Mouse (Mus musculus) heart, embryonic 12.5 days (tissue): Measurements from ENCODE around the gene Amdhd2. TPM values are rescaled to one million over a fixed set of nuclear protein-coding genes. Genes with fewer than 3 reads are reported as not detected.
"Not testable (repeated sequence)": the region's sequence is repeated elsewhere in the genome, so short reads cannot be mapped to it uniquely, and the experiment has no call there.

ENCODE experiments used
- ATAC-seq: fragments of 200-750 bp; cut with Nextera tagmentation; 2 replicates; pipeline ENCODE4 v1.8.0; 2017; ENCODE audit warnings: moderate TSS enrichment, moderate library complexity; ENCODE audit not compliant: insufficient number of reproducible peaks, low FRiP score
- H3K27ac ChIP-seq: fragments of 300-500 bp; sonication (generic); 2 replicates; pipeline ENCODE4 v1.5.1; 2016; ENCODE audit warnings: mild to moderate bottlenecking, moderate library complexity; ENCODE audit not compliant: poor library complexity, severe bottlenecking
- H3K27me3 ChIP-seq: fragments of 300-500 bp; sonication (generic); replicated peaks from 2 replicates; pipeline ENCODE4 v1.6.1; 2016; ENCODE audit warnings: mild to moderate bottlenecking, moderate library complexity
- H3K36me3 ChIP-seq: fragments of 300-500 bp; sonication (generic); 2 replicates; pipeline ENCODE4 v1.6.1; 2016; ENCODE audit warnings: mild to moderate bottlenecking, moderate library complexity
- H3K4me1 ChIP-seq: fragments of 300-500 bp; sonication (generic); replicated peaks from 2 replicates; pipeline ENCODE4 v1.6.1; 2016; ENCODE audit warnings: mild to moderate bottlenecking
- H3K4me2 ChIP-seq: fragments of 300-500 bp; sonication (generic); 2 replicates; pipeline ENCODE4 v1.6.1; 2016; ENCODE audit warnings: mild to moderate bottlenecking, moderate library complexity
- H3K4me3 ChIP-seq: fragments of 300-500 bp; sonication (generic); 2 replicates; pipeline ENCODE4 v1.5.1; 2016; ENCODE audit warnings: mild to moderate bottlenecking
- H3K9ac ChIP-seq: fragments of 300-500 bp; sonication (generic); 2 replicates; pipeline ENCODE4 v1.6.1; 2016; ENCODE audit warnings: mild to moderate bottlenecking, moderate library complexity
- H3K9me3 ChIP-seq: fragments of 300-500 bp; sonication (generic); replicated peaks from 2 replicates; pipeline ENCODE4 v1.6.1; 2016; ENCODE audit warnings: mild to moderate bottlenecking, moderate library complexity
- WGBS: fragments of 180-500 bp; shearing (Covaris S2); methylation state at CpG from one replicate; pipeline ENCODE4 v1.1.7; 2016; 5-methylcytosine and 5-hydroxymethylcytosine counted together
- polyA plus RNA-seq: library from polyadenylated mRNA; unstranded; fragments of >200 nt; fragmentation: Nextera tagmentation; extraction: Ambion mirVana; gene quantifications from 2 replicates; pipeline ENCODE4 v1.2.1, GENCODE M21; 2016

Gene Amdhd2
- polyA plus RNA-seq, 1 experiment from 2014 or later = 28.8 TPM

DNA sequence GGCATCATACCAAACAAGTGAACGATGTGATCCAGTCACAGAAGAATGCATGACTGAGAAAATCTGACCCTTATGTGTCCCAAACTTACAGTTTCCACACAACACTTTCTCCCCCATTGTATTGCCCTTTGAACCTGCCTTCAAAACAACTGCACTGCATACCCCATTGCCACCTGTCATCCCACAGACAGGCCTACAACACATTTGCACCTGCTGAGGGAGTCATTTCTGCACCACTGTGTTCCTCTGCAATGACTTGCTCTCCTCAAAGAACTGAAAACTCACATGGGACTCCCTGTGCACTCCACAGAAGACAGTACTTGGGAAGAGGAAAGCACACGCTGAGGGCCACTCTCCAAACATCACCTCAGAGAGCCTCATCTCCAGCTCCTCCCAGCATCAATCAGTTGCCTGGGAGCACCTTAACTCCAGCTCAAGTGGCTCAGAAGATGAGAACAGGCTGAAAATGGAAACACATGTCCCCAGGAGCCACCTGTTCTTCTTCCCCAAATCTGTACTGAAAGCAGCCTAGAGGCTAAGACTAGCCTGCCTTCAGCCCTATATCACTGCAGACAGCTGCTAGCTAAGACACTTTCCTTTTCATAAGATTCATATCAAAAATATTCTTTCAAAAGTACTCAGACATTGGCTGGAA is 26.2 kb downstream of the Amdhd2 start:
- Histone ChIP-seq H3K4me1 (peaks cover 35% of the 10 kb centered on the region), H3K27ac (no peak overlapping the region), H3K36me3 (no peaks in the 10 kb centered on the region), H3K4me3 (no peak overlapping the region), H3K4me2 (no peak overlapping the region), H3K9me3 (no peaks in the 10 kb centered on the region), H3K27me3 (no peaks in the 10 kb centered on the region), H3K9ac (no peak overlapping the region)
- no peak for ATAC-seq
- 80% methylated on average over 2 of the region's 2 CpGs for WGBS

- Histone ChIP-seq H3K4me2 (no peak overlapping the region), H3K4me1 (peaks cover 24% of the 10 kb centered on the region), H3K9me3 (no peaks in the 10 kb centered on the region), H3K27me3 (no peaks in the 10 kb centered on the region), H3K27ac (no peak overlapping the region), H3K4me3 (no peak overlapping the region), H3K9ac (no peak overlapping the region), H3K36me3 (no peaks in the 10 kb centered on the region)
- no peak for ATAC-seq
These were observed 29.5 kb downstream of the Amdhd2 start for GRCm38 (mm10) chr17:24134062-24134461.

DNA sequence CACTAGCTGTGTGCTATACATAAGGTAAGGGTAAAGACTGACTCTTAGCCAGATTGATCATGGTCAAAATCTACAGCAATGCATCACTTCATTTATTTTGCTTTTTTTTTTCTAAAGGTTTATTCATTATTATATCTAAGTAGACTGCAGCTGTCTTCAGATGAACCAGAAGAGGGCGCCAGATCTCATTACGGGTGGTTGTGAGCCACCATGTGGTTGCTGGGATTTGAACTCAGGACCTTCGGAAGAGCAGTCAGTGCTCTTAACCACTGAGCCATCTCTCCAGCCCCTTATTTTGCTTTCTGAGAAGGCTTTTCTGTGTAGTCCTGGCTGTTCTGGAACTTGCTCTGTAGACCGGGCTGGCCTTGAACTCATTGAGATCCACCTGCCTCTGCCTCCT is 30.6 kb downstream of the Amdhd2 start:
- H3K9me3 ChIP-seq, H3K27me3 ChIP-seq: not testable (repeated sequence)
- WGBS = 86% methylated on average over 4 of the region's 4 CpGs

GRCm38 (mm10) chr17:24131570-24131969 is 32.0 kb downstream of the Amdhd2 start:
- Histone ChIP-seq H3K4me2 (no peak overlapping the region), H3K9me3 (no peaks in the 10 kb centered on the region), H3K4me1 (peaks cover 10% of the 10 kb centered on the region; the same call in 1 of the 2 replicates), H3K4me3 (no peak overlapping the region), H3K27me3 (no peaks in the 10 kb centered on the region), H3K27ac (no peak overlapping the region), H3K36me3 (no peaks in the 10 kb centered on the region), H3K9ac (no peak overlapping the region)
- ATAC-seq = no peak
- WGBS = 89% methylated on average over 3 of the region's 3 CpGs

More for the DNA sequence above, 30.6 kb downstream of the Amdhd2 start:
- not testable (repeated sequence) for H3K4me2 ChIP-seq, ATAC-seq, H3K36me3 ChIP-seq, H3K27ac ChIP-seq, H3K9ac ChIP-seq, H3K4me3 ChIP-seq
- peaks cover 19% of the 10 kb centered on the region for H3K4me1 ChIP-seq

DNA sequence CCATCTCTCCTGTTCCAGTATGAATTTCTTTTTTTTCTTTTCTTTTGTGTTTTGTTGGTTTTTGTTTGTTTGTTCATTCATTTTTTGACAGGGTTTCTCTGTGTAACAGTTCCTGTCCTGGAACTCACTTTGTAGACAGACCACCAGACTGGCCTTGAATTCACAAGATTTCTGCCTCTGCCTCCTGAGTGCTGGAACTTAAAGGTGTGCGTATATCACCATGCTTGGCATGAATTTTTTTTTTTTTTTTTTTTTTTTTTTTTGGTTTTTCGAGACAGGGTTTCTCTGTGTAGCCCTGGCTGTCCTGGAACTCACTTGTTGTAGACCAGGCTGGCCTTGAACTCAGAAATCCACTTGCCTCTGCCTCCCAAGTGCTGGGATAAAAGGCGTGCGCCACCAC is 34.3 kb downstream of the Amdhd2 start:
- H3K4me2 ChIP-seq, H3K36me3 ChIP-seq, H3K9me3 ChIP-seq, H3K9ac ChIP-seq, H3K27ac ChIP-seq, H3K4me3 ChIP-seq, ATAC-seq, H3K27me3 ChIP-seq: not testable (repeated sequence)
- WGBS = 89% methylated on average over 4 of the region's 4 CpGs
- H3K4me1 ChIP-seq = peaks cover 13% of the 10 kb centered on the region; the same call in 1 of the 2 replicates

DNA sequence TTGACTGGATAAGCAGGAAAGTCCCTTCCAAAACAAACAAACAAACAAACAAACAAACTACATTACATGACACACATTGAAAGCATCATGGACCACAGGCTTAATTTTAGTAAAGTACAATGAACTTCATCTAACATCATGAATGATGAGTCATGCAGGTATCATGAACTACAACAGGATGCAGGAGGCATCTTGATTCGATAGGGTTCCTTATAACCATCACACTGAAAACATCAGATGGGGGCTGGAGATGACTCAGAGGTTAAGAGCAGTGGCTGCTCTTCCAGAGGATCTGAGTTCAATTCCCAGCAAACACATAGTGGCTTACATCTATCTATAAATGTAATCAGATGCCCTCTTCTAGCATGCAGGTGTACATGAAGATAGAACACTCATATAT is 36.0 kb downstream of the Amdhd2 start:
- 88% methylated on average over 1 of the region's 1 CpGs for WGBS
- no peak overlapping the region for H3K27ac ChIP-seq
- H3K4me3 ChIP-seq = no peak overlapping the region
- no peaks in the 10 kb centered on the region for H3K27me3 ChIP-seq
- H3K9me3 ChIP-seq = no peaks in the 10 kb centered on the region
- H3K4me2 ChIP-seq = no peak overlapping the region
- no peak for ATAC-seq
- H3K36me3 ChIP-seq = no peaks in the 10 kb centered on the region
- H3K9ac ChIP-seq = no peak overlapping the region
- peaks cover 13% of the 10 kb centered on the region; the same call in 1 of the 2 replicates for H3K4me1 ChIP-seq

- peaks cover 13% of the 10 kb centered on the region; the same call in 1 of the 2 replicates for H3K4me1 ChIP-seq
- H3K36me3 ChIP-seq = no peaks in the 10 kb centered on the region
- H3K4me3 ChIP-seq = no peak overlapping the region
- no peaks in the 10 kb centered on the region for H3K27me3 ChIP-seq
- 84% methylated on average over 3 of the region's 3 CpGs for WGBS
- H3K27ac ChIP-seq = no peak overlapping the region
- no peak overlapping the region for H3K9ac ChIP-seq
- H3K9me3 ChIP-seq = no peaks in the 10 kb centered on the region
- no peak for ATAC-seq
- H3K4me2 ChIP-seq = no peak overlapping the region
These were observed 36.8 kb downstream of the Amdhd2 start for GRCm38 (mm10) chr17:24126801-24127200.

GRCm38 (mm10) chr17:24119446-24119845 is 44.1 kb downstream of the Amdhd2 start:
- Histone ChIP-seq H3K4me3 (no peak overlapping the region), H3K36me3 (no peaks in the 10 kb centered on the region), H3K4me1 (peaks cover 11% of the 10 kb centered on the region), H3K27me3 (no peaks in the 10 kb centered on the region), H3K9ac (no peak overlapping the region), H3K4me2 (no peak overlapping the region), H3K9me3 (no peaks in the 10 kb centered on the region), H3K27ac (no peak overlapping the region)
- 84% methylated on average over 3 of the region's 3 CpGs for WGBS
- no peak for ATAC-seq

GRCm38 (mm10) chr17:24113031-24113430 is 50.5 kb downstream of the Amdhd2 start:
- 80% methylated on average over 4 of the region's 4 CpGs for WGBS
- H3K4me3 ChIP-seq = no peak overlapping the region

DNA sequence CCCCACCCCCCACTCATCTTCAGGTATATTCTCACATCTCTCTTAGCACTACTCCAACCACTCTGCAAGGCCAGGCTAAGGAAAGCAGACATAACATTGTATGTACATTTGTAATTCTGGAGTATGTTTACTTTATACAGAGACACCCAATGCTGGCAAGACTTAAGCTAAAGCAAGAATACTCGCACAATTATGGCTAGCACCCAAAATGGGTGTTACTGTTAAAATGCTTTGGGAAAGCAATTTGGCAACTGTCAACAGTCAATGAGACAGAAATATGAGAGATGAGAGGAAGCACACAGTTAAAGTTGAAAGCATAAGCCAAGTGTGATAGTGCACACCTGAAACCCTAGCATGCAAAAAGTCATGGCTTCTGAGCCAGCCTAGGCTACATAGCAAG is 52.3 kb downstream of the Amdhd2 start:
- Histone ChIP-seq H3K4me3 (no peak overlapping the region), H3K36me3 (peaks cover 27% of the 10 kb centered on the region), H3K27me3 (no peaks in the 10 kb centered on the region), H3K4me1 (peaks cover 17% of the 10 kb centered on the region), H3K9me3 (no peaks in the 10 kb centered on the region), H3K4me2 (no peak overlapping the region), H3K27ac (no peak overlapping the region), H3K9ac (no peak overlapping the region)
- no peak for ATAC-seq
- 89% methylated on average over 1 of the region's 1 CpGs for WGBS

More at GRCm38 (mm10) chr17:24113031-24113430, 50.5 kb downstream of the Amdhd2 start:
- no peak for ATAC-seq
- Histone ChIP-seq H3K4me2 (no peak overlapping the region), H3K36me3 (peaks cover 23% of the 10 kb centered on the region), H3K9me3 (no peaks in the 10 kb centered on the region), H3K9ac (no peak overlapping the region), H3K4me1 (peaks cover 19% of the 10 kb centered on the region), H3K27ac (no peak overlapping the region), H3K27me3 (no peaks in the 10 kb centered on the region)

DNA sequence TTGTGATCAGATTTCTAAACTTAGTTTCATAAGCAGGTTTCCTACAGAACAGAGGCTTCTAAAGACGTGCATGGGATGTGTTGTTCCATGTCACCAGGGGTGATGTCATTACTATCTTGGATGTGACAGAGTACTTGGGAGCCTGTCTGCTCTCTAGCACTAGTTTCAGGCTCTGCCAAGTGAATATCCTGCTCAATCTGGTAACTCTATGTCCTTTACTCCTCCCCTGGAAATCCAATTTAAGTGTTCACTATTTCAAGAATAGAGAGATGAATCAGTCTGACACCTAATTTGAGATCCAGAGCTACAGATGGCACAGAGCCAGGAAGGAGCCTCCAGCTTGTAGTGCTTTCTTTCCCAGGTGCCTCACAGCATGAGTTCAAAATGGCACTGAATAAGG is 54.7 kb downstream of the Amdhd2 start:
- Histone ChIP-seq H3K9me3 (no peaks in the 10 kb centered on the region), H3K27ac (peak overlapping the region; percentile 73), H3K27me3 (no peaks in the 10 kb centered on the region), H3K4me1 (peaks cover 11% of the 10 kb centered on the region; the same call in 1 of the 2 replicates), H3K4me2 (no peak overlapping the region), H3K4me3 (no peak overlapping the region), H3K36me3 (peaks cover 47% of the 10 kb centered on the region), H3K9ac (no peak overlapping the region)
- ATAC-seq = 0 out of 2 replicates have a peak, but pooled peaks have one; percentile 63
- WGBS = 38% methylated on average over 1 of the region's 1 CpGs
